Mouse (Mus musculus) cerebellum, adult (tissue): ENCODE measurements at regions not wholly inside any gene's neighbourhood (a gene's known extent, or its start where the extent isn't known, plus 50 kb on each side); places are given as distances from the start of the nearest gene placed in this dataset.
"Not testable (repeated sequence)": the region's sequence is repeated elsewhere in the genome, so short reads cannot be mapped to it uniquely, and the experiment has no call there.

Source experiments
- ATAC-seq: cut with Nextera tagmentation; 2 replicates; pipeline ENCODE4 v1.9.2; 2017; ENCODE audit warnings: mild to moderate bottlenecking, moderate library complexity, mixed read lengths; ENCODE audit not compliant: insufficient number of reproducible peaks, low FRiP score, low TSS enrichment

DNA sequence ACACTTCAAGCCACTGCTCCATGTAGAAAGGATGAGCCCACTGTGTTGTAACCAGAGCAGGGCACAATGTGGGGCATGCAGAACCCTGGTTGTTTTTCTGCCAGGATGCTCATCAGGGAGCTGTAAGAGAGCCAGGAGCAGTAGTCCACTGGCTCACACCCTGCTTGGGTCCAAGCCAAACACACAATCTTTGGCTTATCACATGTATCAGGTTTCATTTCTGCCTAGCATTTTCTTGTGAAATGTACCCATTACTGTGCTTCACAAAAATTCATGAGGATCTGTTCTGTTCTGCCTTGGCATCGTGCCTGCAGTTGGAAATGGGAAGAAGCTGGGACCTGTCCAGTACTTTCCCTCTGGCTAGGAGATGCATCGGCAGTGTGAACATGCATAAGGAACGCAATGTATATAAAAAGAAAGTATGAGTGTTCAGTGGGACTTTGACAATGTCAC, 491.6 kb upstream of the Igfbp3 start:
- ATAC-seq: peak; percentile 68

DNA sequence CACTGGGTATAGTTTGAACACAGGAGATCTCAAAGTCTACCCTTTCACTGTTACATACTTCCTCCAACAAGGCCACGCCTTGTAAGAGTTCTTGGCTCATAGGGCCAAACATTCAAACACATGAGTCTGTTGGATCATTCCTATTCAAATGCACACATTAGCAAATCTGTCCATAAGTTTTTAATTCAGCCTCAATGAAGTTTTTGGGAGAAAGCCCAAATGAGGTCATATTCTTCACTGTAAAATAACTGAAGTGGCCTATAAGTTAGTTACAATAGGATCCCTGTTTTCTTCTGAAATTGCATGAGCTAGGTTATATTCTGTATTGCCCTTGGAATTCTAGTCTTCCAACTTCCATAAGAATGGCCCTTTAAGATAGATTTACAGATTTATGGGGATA, 483.9 kb upstream of the Igfbp3 start:
- ATAC-seq: no peak

DNA sequence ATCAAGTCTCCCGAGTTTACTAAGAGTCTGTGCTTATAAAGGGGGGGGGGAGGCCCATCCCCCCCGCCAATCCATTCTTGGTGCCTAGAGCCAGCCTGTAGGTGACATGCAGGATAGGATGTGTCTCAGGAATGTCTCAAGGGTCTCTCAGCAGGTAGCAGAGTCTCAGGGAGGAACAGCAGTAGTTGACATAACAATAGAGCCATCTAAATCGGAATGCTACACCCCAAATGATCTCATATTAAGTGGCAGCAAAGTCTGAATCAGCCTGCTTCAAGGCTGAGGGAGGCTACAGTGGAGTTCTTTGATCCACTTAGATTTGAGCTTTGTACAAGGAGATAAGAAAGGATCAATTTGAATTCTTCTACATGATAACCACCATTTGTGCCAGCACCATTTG, 476.0 kb upstream of the Igfbp3 start:
- not testable (repeated sequence) for ATAC-seq

DNA sequence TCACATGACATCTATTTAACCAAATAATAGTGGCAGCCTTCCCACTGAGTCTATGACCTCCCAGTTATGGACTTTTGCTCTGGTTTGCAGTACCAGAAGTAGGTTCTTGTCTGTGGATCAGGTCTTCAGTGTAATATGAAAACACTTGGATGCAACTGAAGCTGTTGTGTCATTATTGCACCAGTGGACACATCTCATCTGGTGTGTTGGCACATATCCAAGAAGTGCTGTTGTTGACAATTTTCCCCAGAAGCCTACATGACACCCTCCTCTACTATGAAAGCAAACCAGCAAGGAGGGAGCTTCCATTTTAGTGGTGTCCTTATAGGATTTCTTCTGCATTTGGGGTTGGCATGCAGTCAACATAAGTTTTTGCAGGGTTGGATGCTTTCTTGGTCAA, 459.1 kb upstream of the Igfbp3 start:
- ATAC-seq: no peak

DNA sequence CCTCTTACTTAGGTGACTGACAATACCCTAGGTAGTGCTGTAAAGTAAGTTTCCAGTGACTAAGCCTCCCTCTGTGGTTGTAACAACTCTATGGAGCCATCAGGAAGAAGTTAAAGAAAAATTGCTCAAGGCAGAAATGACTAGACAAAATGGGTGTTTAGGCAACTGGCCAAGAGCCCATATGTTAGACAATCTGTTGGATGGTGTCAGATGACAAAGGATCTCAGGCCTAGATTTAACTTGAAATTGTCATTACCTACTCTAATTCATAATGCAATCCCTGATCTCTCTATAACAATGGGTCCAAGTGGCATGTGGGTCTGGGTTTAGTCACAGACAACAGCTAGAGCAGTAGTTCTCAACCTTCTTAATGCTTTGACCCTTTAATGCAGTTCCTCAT, 416.9 kb upstream of the Igfbp3 start:
- ATAC-seq: no peak

DNA sequence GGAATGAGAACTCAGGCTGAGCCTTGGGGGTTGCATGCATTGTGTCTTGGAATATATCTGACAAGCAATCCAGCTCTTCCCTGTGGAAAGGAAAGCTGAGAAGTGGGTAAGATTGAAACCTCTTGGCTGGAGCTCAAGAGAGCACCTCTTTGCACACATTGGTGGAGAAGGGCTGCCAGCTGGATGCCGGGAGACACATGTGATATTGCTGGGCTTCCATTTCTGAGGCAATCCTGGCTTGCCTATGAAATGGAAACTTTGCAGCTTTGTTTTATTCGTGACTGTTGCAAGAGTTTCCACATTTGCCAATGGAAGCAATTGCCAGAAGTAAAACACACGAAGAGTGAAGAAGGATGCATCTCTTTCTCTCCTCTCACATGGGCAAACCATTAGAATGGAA, 411.5 kb upstream of the Igfbp3 start:
- no peak for ATAC-seq

DNA sequence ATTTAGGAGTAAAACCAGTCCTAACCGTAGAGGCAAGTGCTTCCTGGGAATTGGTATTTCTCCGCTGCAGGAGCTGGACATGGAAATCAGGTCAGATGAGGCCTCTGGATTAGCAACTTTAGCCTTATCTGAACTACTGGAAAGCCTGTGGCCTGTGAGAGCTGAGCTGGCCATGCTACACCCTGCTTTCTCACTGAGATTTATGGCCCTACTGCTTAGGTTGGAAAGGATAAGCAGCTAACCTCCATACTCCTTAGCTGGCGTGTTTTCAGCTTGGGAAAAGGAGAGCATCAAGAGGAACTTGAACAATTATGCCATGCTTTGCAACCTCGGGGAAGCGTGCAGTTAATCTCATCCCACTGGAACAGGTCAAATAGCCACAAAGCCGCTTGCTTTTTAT, 406.6 kb upstream of the Igfbp3 start:
- no peak for ATAC-seq

DNA sequence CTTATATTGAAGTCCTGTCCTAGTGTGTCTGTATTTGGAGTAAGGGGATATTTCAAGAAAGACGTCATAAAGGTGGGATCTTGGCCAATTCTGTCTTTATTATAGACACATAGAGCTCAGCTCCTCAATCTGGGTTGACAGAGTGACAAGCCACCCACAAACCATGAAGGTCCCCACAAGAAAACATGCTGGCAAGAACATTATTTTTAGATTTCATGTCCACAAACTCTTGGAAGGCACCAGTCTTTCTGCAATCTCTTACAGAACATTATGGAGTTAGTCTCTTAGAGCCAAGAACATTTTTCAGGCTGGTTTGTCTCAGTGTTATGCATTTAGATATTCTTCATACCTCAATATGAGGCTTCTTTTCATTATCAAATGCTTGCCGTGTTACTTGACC, 397.0 kb upstream of the Igfbp3 start:
- ATAC-seq: no peak

DNA sequence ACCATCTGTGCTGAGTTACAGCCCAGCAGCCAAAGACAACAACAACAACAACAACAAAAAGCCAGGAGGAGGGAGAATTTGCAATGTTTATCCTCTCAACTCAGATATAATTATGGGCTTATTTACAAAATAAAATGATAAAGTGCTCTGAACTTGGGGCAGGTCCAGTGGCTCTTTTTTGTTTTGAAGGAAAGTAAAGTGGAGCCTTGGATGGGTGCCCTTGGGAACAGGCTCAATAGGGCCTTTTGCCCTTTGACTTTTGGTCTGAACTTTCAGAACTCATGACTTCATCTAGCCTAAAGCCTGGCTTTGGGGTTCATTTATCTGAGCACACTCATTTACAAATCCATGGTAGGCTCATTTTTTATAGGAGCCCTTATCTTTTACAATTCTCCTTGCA, 396.2 kb upstream of the Igfbp3 start:
- ATAC-seq: no peak

DNA sequence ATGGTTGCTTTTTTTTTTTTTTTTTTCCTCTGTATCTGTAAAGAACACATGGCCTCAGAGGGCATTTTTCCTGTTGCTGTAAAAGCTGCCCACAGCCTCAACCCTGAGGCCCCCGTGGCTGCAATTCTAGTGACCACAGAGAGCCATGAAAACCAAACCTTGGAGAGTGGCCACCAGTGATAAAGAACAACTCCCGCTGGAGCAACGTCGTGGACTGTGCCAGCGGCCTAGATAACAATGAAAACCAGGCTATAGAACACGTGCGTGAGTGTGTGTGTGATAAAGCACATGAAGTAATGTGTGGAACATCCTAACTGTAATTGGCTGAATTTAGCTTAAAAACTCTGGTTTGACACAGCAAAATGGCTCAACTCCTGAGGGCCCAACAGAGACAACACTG, 392.9 kb upstream of the Igfbp3 start:
- ATAC-seq: no peak

DNA sequence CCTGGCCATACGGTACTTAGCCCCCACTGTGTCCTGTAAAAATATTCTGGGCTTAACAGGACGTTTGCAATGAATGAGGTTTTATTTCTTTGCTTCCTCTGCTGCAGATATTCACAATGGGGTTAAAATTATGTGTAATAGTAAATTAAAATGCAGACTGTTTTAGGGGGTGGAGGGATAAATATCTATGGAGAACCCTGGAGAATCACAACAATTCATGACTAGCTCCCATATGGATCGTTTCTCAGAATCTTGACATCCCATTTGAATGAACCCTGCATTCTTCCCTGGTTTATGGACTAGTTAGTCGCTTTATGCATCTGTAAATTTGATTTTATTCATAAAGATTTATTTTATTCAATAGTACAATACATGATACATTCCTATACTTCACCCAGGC, 378.3 kb upstream of the Igfbp3 start:
- no peak for ATAC-seq

DNA sequence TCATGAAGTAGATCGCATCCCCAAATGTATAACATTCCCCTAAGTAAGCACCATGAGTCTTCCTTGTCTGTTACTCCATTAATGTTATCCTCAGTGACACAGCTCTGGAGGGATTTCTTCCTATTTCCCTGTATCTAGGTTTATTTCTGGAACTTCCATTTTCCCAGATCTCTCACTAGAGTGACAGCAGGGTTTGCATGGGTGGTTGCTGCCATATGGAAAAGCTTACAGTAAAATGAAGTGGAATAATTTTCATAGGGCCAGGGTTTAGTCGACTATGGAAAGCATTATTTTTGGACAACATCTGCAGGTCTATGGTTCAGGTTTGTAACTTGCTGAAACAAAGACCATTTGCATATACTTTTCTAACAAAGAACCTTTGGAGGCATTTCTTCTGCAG, 369.6 kb upstream of the Igfbp3 start:
- ATAC-seq: no peak

DNA sequence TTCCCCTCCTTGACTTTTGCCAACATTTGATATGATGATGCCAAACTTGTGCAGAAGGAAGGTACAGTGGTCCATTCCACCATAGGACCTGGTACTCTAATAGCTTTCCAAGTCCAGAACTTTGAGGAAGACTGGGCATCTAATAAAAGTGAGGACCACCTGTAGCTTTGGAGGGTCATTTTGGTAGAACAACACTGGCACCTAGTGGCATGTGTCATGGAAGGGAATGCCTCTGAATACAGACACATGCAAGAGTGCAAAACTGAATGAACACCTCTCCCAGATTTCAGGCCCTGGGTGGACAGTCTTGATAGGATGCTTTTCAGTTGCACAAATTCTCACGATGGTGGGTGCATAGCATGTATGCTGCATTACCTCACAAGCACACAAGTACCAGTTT, 354.8 kb upstream of the Igfbp3 start:
- ATAC-seq: no peak

DNA sequence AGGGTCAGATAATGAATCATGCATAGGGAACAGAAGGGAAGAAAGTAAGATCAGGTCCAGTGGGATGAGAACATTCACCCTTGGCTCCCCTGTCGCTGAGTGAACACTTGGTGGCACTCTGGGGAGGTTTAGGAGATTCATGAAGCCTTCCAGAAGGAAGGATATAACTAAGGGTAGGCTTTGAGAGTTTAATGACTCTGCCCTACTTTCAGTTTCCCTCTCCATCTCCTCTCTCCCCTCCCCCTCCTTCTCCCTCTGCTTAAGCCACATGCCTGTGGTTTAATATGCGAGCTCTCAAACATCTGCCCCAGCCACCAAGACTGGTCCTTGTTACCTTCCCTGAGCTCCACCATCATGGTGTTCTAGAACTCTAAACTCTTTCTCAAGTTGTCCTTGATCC, 348.3 kb upstream of the Igfbp3 start:
- no peak for ATAC-seq

DNA sequence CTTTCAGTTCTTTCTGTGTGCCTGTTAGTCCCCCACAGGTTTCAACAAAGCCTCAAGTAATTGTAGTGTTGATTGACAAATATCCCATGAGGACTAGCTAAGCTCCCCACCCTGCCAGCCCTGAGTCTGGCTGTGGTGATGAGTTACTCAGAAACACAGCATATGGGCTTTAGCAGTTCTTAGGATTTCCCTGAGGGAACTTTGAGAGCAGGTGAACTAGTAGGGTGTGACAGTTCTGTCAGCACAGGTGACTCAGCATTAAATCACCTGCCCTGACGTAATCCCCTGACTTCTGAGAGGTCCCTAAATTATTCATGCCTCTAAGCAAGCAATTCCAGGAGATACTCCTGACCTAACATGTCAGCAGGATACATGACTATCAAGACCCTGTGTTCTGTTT, 347.7 kb upstream of the Igfbp3 start:
- ATAC-seq: no peak

DNA sequence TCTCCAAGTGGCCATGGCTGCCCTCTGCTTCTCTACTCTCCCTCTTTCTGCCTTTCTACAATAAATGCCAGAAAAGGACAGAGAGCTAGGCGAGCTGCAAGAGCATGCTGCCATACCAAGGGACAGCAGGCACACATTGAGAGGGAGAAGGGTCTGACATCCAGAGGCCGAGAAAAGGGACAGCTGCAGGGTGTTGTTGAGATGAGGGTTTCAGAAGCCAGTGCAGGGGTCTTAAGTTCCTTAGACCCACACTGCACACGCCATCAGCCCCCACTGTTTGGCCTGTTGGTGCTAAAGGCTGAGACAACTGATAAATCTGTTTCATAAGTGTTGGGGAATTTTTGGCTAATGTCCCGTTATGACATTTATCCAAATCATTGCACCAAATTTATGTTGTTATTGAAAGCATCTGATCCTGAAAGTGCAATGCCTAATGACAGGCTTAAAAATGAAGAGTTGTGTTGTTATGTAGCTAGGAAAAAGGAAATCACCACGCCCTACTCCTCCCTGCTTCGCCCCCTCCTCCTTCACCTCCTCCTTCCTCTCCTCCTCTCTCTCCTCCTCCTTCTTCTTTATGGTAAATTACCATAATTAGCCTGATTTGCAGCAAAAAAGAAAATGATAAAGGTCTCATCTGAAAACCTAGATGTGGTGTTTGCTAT, 342.0 kb upstream of the Igfbp3 start:
- no peak for ATAC-seq

DNA sequence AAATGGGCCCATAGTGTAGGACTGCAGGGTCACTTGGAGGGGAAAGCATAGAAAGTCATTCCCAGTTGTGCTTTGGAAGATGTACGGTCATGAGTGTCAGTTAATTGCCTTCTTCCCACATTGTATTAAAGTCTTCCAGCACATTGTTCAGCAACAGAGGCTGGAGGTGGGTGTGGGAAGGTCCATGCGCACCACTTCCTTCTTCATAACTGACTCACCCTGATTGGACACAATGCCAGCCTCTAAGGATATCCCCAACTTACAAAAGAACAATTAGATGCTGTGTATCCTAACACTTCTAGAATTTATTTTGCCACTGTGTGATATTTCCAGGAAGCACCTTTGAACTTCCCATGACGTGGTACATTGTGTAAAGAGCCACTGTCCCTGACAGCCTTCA, 338.4 kb upstream of the Igfbp3 start:
- no peak for ATAC-seq

DNA sequence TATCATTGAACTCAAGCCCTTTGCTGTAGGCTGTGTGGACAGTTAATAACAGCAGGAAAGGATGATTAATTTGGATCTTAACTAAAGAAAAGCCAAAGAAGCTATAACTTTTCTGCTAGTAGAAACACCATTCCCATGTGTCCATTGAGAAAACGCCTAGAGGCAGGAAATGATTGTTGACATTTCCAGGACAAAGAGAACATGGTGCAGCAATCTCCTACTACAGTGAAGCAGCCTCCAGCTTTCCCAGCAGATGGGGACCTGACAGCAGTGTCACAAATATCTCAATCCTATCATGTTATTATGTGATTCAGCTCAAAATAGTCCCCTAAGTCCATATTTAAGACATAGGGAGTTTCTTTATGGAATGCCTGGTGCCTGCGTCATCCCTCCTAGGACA, 334.1 kb upstream of the Igfbp3 start:
- ATAC-seq: no peak

DNA sequence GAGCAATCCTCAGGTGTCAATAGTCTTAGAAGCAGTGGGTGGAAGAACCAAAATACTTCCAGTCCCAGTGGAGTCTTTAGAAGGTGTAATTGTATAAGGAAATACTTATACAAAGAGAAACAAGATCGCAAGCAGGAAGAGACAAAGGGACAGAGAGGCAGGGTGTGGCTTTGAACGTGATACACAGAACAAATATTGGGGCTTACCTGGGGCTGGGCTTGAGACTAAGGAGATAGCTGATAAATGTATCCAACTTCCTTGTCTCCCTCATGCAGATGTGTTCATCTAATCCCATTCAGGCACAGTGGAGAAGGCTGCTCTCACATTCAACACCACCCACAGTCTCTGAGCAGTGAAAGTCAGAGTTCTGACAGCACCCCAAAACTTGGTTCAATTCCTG, 331.9 kb upstream of the Igfbp3 start:
- no peak for ATAC-seq

DNA sequence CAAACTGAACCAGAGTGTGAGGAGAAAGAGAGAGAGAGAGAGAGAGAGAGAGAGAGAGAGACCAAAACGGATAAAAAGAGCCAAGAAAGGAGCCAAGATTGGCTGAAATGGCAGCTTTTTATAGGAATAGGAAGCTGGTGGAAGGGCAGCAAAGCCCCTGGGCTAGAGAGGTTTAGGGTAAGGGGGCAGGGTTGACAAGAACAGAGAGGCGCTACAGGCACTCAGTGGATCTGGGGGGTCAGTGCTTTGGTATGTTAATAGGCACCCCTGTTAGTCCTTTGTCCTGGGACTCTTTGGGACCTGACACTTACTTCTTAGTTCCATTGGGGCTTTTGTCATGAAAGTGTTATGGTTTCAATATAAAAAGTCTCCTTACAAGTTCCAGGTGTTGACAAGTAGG, 320.9 kb upstream of the Igfbp3 start:
- no peak for ATAC-seq

DNA sequence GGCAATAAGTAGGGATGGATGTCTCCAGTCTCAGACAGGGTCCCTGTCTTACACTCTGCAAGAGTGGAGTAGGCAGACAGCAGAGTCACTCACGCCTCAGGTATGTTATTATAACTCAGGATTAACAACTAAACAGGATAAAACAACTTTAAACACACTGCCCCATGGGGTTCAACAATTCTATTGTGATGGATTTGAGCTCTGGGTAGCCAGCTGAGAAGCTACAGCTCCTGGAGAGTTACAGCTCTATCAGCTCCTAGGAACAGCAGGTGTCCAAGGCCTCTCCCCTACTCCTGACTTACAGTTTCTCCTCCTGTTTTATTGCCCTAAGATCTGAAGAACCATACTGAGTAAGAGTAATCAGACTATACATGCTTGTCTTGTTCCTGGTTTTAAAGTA, 319.6 kb upstream of the Igfbp3 start:
- ATAC-seq: no peak

DNA sequence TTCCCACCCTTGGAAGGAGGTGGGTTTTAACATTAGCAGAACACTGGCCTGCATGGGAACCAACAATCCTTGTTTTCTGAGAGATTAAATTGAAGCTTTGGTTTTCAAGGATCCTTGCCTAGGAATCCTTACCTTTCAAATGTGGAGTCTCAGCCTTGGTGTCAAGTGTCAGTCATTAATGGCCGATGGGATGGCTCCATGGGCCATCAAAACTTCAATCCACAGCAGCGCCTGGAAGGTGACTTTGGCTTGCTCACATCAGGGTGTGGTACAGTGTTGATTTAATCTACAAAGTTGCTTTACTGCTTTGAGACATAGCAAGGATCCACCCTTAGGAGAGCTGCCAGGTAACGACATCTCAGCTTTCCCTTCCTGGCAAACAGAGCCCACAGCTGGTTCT, 318.1 kb upstream of the Igfbp3 start:
- no peak for ATAC-seq
